Mouse (Mus musculus) urinary bladder, postnatal 25 days (tissue): ENCODE results near the gene Slc23a2.

Source experiments
- DNase-seq: peaks from one replicate; pipeline ENCODE4 v3.0.0; 2022; ENCODE audit warnings: low spot score

Gene Slc23a2

GRCm38 (mm10) chr2:132098365-132098764, 46.5 kb downstream of the Slc23a2 start:
- no peak for DNase-seq

DNA sequence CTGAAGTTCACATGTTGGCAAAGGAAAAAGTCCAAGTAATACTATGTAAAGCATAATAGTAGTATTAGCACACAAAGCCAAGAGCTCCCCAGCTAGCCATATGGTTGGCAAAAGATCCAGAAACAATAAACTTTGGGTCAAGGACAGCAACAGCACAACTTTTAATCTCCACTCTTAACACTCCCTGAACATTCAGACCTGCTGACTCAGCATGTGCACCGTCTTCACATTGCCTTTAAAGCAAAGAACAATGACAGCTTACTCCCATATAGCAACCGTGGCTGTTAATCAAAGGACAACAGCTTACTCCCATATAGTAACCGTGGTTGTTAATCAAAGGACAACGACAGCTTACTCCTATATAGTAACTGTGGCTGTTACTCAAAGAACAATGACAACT, 48.3 kb downstream of the Slc23a2 start:
- no peak for DNase-seq

DNA sequence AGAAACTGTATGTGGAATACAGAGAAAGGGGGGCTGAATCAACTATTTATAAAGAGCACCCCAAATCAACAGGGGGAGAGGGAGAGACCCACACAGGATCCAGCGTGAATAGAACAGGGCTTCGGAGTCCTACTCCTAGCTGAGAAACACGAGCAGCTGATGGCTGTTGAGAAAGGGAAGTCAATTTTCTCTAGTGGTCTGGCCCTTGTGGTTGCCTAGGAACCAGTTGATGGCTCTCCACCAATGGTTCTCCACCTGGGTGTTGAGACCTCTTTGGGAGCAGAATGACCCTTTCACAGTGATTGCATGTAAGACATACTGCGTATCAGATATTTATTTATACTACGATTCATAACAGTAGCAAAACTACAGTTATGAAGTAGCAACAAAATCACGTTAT, 49.1 kb downstream of the Slc23a2 start:
- DNase-seq: no peak

GRCm38 (mm10) chr2:132094441-132095230, 50.3 kb downstream of the Slc23a2 start:
- no peak for DNase-seq

GRCm38 (mm10) chr2:132093739-132094138, 51.2 kb downstream of the Slc23a2 start:
- DNase-seq: no peak

DNA sequence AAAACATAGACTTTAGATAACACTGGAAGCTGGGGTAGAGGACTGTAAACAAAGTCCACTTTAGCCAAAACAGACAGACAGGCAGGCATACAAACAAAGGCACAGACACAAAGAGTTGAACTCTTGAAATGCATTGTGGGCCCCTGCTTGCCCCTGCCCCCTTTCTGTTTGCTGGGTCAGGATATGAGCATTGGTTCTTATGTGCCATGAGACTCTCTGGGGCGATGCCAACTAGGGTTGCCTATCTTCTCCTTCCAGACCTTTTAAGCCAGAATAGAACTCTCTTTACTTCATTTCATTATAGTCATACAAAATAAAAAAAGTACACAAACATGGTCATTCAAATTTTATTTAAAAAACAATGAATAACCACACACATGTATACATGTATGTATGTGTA, 51.6 kb downstream of the Slc23a2 start:
- no peak for DNase-seq

DNA sequence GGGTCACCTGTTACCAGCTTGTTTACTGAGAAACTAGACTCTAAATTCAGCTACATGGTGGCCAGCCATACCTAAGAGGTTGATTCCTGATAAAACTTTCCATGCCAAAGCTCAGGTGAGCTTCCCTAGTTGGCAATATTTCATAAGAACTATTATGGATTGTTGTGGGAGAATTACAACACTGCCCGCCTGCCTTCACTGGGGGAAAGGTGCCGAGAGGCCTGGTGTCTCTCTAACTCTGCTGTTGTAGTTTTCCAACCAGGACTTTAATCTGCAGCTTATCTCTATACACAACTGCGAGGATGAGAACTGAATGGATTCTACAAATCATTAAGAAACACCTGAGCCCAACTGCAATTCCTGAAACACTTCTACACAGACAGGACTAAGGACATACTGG, 52.2 kb downstream of the Slc23a2 start:
- no peak for DNase-seq

DNA sequence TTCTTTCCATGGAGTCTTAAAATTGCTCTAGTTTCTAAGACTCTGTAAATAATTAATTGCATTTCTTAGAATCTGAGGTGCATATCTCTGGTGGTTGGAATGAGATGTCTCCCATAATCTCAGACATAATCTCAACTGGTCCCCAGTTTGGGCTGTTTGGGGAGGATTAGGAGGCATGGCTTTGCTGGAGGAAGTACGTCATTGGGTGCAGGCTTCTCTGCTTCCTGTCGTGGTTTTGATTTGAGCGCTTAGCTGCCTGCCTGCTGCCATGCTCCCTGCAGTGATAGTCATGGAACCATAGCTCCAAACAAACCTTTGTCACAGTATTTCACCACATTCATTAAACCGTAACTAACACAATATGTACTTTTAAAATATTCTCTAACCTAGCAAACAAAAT, 53.2 kb downstream of the Slc23a2 start:
- no peak for DNase-seq

DNA sequence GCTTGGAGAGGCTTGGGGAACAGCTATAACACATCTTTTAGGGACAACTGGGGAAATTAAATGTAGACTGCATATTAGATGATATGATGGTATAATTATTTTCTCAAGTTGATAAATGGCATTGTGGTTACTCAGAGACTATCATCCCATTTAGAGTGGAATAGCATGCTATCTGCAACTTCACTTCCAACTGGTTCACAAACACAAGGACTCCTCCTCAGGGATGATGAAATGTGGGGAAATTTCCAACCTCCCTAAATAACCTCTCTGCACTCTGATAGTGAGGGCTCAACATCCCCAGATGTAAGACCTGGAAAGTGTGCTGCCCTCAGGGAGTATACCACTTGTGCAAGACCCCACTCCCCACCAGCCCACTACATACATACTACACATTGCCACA, 60.1 kb downstream of the Slc23a2 start:
- no peak for DNase-seq

GRCm38 (mm10) chr2:132084396-132084795, 60.5 kb downstream of the Slc23a2 start:
- no peak for DNase-seq

GRCm38 (mm10) chr2:132079139-132079538, 65.8 kb downstream of the Slc23a2 start:
- no peak for DNase-seq

DNA sequence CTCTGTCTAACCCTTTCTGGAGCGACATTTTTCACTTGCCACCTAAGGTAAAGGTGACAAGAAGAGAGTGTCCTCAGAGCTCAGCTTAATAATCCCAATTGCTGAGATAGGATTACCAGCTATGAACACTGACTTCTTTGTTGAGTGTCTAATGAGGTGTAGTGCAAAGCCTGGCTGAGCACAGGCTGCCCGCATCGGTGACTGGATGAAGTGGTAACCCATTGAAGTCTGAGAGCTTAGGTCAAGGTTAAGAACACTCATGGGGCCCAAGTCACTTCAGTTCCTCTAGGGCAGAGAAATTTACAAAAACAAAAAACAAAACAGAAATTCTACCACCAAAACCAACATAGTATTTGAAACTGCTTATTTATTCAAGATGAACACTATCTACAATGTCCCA, 71.9 kb downstream of the Slc23a2 start:
- no peak for DNase-seq

GRCm38 (mm10) chr2:132069985-132070735, 74.7 kb downstream of the Slc23a2 start:
- no peak for DNase-seq

GRCm38 (mm10) chr2:132064185-132064831, 80.6 kb downstream of the Slc23a2 start:
- DNase-seq: peak; percentile 21

GRCm38 (mm10) chr2:132063776-132064175, 81.1 kb downstream of the Slc23a2 start:
- no peak for DNase-seq

DNA sequence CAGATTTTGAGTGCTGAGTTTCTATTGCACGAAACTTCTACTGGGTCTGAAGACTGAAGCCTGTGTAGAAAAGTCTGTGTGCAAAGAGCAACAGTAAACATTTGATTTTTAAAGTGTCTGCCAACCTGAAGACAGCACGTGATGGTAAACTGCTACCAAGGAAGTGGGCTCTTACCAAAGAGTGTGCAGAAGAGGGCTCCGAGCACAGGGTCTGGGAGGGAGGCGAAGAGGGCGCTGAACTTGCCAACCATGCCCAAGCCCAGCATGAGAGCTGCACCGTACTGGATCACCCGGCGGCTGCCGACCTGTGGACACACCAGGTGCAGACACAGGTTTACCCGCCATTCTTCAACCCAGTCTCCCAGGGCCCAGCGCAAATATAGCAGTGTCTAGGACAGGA, 83.0 kb downstream of the Slc23a2 start:
- no peak for DNase-seq

GRCm38 (mm10) chr2:132059919-132060318, 85.0 kb downstream of the Slc23a2 start:
- no peak for DNase-seq

- no peak for DNase-seq
Measured at GRCm38 (mm10) chr2:132055349-132055753, 89.6 kb downstream of the Slc23a2 start.

- no peak for DNase-seq
Measured at GRCm38 (mm10) chr2:132053824-132054223, 91.1 kb downstream of the Slc23a2 start.

DNA sequence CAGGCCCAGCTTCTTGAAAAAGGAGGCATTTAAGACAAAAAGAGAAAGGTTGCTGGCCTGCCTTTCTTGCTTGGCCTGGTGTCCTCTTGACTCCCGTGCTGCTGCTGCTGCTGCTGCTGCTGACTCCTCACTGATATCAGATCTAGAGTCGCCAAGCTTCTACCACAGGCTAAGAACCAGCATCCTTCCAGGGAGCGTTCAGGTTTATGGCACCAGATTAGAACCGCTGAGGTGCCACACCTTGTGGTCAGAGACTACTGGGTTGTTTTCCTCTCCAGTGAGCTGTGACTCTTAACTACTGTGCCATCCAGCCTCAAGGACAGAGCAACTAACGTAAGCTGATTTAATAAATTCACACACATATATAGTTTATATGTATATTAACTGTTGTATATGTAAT, 93.1 kb downstream of the Slc23a2 start:
- no peak for DNase-seq

DNA sequence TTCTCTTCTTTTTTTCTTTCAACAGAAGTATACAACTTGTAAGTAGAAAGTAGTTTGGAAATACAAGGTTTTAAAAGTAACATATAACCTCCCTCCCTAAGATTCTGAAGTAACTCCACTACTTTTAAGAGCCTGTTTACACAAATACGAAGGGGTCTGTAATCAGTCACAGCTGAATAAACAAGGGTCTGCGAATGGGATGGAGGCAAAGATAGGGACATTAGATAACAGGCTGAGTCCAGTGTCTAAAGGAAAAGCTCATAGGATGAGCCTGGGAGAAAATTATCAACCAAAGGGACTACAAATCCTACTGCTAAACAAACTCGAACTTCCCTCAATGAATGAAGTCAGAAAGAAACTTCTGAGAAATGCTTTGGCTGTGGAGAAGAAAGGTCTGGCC, 95.0 kb downstream of the Slc23a2 start:
- DNase-seq: no peak

GRCm38 (mm10) chr2:132049491-132049890, 95.4 kb downstream of the Slc23a2 start:
- DNase-seq: no peak
